Mouse (Mus musculus): ENCODE data around the gene Irf2. TPM values are rescaled to one million over a fixed set of nuclear protein-coding genes. Genes with fewer than 3 reads are reported as not detected.

Gene Irf2
- total and polyA plus RNA-seq, 3 experiments: 4.9 to 19.4 TPM; not detected in 1

- no peak overlapping the region for H3K4me3 ChIP-seq (ENCODE audit: control insufficient read depth in 1 of 2, insufficient read depth in 1 of 2, low read depth in 2 of 2, low read length in 2 of 2)
- no peaks in the 10 kb centered on the region for H3K9me3 ChIP-seq (replicated peaks; ENCODE audit: insufficient read depth, low read length)
- no peaks in the 10 kb centered on the region for H3K27me3 ChIP-seq (ENCODE audit: control insufficient read depth in 1 of 2, insufficient read depth in 2 of 2, low read length in 2 of 2)
- DNase-seq (ENCODE audit: low read depth, low spot score): no peak
- H3K9ac ChIP-seq (ENCODE audit: control insufficient read depth, low read depth, low read length, poor library complexity, severe bottlenecking): no peak overlapping the region
- peaks cover 0 to 1% of the 10 kb centered on the region in 2 experiments; a peak in 3 of 4 replicates for H3K36me3 ChIP-seq (ENCODE audit: control insufficient read depth in 1 of 2, insufficient read depth in 2 of 2, low read length in 2 of 2)
- no peak for TF ChIP-seq POLR2AphosphoS5 (IDR thresholded peaks at IDR 0.05; ENCODE audit: borderline replicate concordance, low read depth, low read length)
- no peak for TF ChIP-seq MEF2A (IDR thresholded peaks at IDR 0.05; ENCODE audit: extremely low read depth, insufficient replicate concordance, low read depth, low read length, poor library complexity, severe bottlenecking)
- TF ChIP-seq EP300 (IDR thresholded peaks at IDR 0.05; ENCODE audit: low read depth in 1 of 2, low read length in 2 of 2): no peak
- no peak for TF ChIP-seq ZC3H11A (IDR thresholded peaks at IDR 0.05; ENCODE audit: low read depth, low read length)
- H3K79me2 ChIP-seq (ENCODE audit: control insufficient read depth, insufficient read depth, low read length, poor library complexity): peaks cover 53% of the 10 kb centered on the region
- H3K4me1 ChIP-seq (ENCODE audit: control insufficient read depth in 1 of 2, insufficient read depth in 2 of 2, low read length in 2 of 2): peaks cover 0 to under 1% of the 10 kb centered on the region in 2 experiments; a peak in 3 of 4 replicates
- no peak overlapping the region for H3K27ac ChIP-seq (ENCODE audit: control insufficient read depth, low read depth, low read length)
Observed at GRCm38 (mm10) chr8:46751151-46751550, 11.6 kb downstream of the Irf2 start.

GRCm38 (mm10) chr8:46752986-46753385 is 13.5 kb downstream of the Irf2 start:
- H3K27me3 ChIP-seq (ENCODE audit: control insufficient read depth in 1 of 2, insufficient read depth in 2 of 2, low read length in 2 of 2): no peaks in the 10 kb centered on the region
- no peaks in the 10 kb centered on the region; a peak in 1 of 4 replicates for H3K36me3 ChIP-seq (ENCODE audit: control insufficient read depth in 1 of 2, insufficient read depth in 2 of 2, low read length in 2 of 2)
- H3K9ac ChIP-seq (ENCODE audit: control insufficient read depth, low read depth, low read length, poor library complexity, severe bottlenecking): no peak overlapping the region
- H3K27ac ChIP-seq (ENCODE audit: control insufficient read depth, low read depth, low read length): no peak overlapping the region
- no peak overlapping the region for H3K4me3 ChIP-seq (ENCODE audit: control insufficient read depth in 1 of 2, insufficient read depth in 1 of 2, low read depth in 2 of 2, low read length in 2 of 2)
- peaks cover 48% of the 10 kb centered on the region for H3K79me2 ChIP-seq (ENCODE audit: control insufficient read depth, insufficient read depth, low read length, poor library complexity)
- no peak for TF ChIP-seq MAFK (IDR thresholded peaks at IDR 0.05; ENCODE audit: borderline replicate concordance, low read depth, low read length)
- no peak for TF ChIP-seq MXI1 (IDR thresholded peaks at IDR 0.05; ENCODE audit: low read depth, low read length)
- TF ChIP-seq POLR2AphosphoS2 (IDR thresholded peaks at IDR 0.05; ENCODE audit: low read length): no peak
- TF ChIP-seq CHD2 (IDR thresholded peaks at IDR 0.05; ENCODE audit: low read length): no peak
- TF ChIP-seq TBP (IDR thresholded peaks at IDR 0.05; ENCODE audit: low read depth, low read length): no peak
- no peak for TF ChIP-seq RCOR1 (IDR thresholded peaks at IDR 0.05; ENCODE audit: low read depth, low read length)
- no peak for TF ChIP-seq USF2 (IDR thresholded peaks at IDR 0.05; ENCODE audit: borderline replicate concordance in 1 of 2, insufficient read depth in 1 of 2, low read depth in 1 of 2, low read length in 2 of 2)
- no peak for TF ChIP-seq TAL1 (IDR thresholded peaks at IDR 0.05; ENCODE audit: low read length)
- no peak for TF ChIP-seq MAZ (IDR thresholded peaks at IDR 0.05; ENCODE audit: low read depth, low read length)
- no peak for TF ChIP-seq E2F4 (IDR thresholded peaks at IDR 0.05; ENCODE audit: borderline replicate concordance, low read depth, low read length)
- no peak for TF ChIP-seq ZNF384 (IDR thresholded peaks at IDR 0.05; ENCODE audit: low read depth, low read length)
- TF ChIP-seq ZMIZ1 (IDR thresholded peaks at IDR 0.05; ENCODE audit: low read depth, low read length): no peak
- no peak for TF ChIP-seq EP300 (IDR thresholded peaks at IDR 0.05; ENCODE audit: low read depth in 1 of 2, low read length in 2 of 2)
- no peak for TF ChIP-seq BHLHE40 (IDR thresholded peaks at IDR 0.05; ENCODE audit: borderline replicate concordance, low read depth, low read length)
- no peak for TF ChIP-seq SMC3 (IDR thresholded peaks at IDR 0.05; ENCODE audit: low read depth, low read length)
- TF ChIP-seq ETS1 (IDR thresholded peaks at IDR 0.05; ENCODE audit: low read depth, low read length): no peak
- TF ChIP-seq RAD21 (IDR thresholded peaks at IDR 0.05; ENCODE audit: low read depth, low read length): no peak
- TF ChIP-seq GABPA (IDR thresholded peaks at IDR 0.05; ENCODE audit: low read depth, low read length): no peak
- no peak for DNase-seq (ENCODE audit: low read depth, low spot score)
- H3K4me1 ChIP-seq (ENCODE audit: control insufficient read depth in 1 of 2, insufficient read depth in 2 of 2, low read length in 2 of 2): no peaks in the 10 kb centered on the region; a peak in 2 of 4 replicates
- no peaks in the 10 kb centered on the region for H3K9me3 ChIP-seq (replicated peaks; ENCODE audit: insufficient read depth, low read length)
